Mouse (Mus musculus): Measurements from ENCODE around the gene Pdgfb.

The Pdgfb gene

GRCm38 (mm10) chr15:80034913-80035312 lies 20.1 kb upstream of the Pdgfb start:
- no peak for DNase-seq (ENCODE audit: low read depth, low spot score)

GRCm38 (mm10) chr15:80034366-80034765 lies 19.6 kb upstream of the Pdgfb start:
- DNase-seq (ENCODE audit: low read depth, low spot score): no peak

GRCm38 (mm10) chr15:80031133-80031532 lies 16.4 kb upstream of the Pdgfb start:
- peak; percentile 12 for DNase-seq (ENCODE audit: low read depth, low spot score)

- DNase-seq (ENCODE audit: low read depth, low spot score): peak; percentile 17
These were observed 15.6 kb upstream of the Pdgfb start for GRCm38 (mm10) chr15:80030399-80030798.

GRCm38 (mm10) chr15:80028862-80029261 lies 14.1 kb upstream of the Pdgfb start:
- DNase-seq (ENCODE audit: low read depth, low spot score): no peak

GRCm38 (mm10) chr15:80026689-80027353 lies 12.0 kb upstream of the Pdgfb start:
- no peak for DNase-seq (ENCODE audit: low read depth, low spot score)

- DNase-seq (ENCODE audit: low read depth, low spot score): no peak
These were observed 11.3 kb upstream of the Pdgfb start for GRCm38 (mm10) chr15:80026061-80026460.

GRCm38 (mm10) chr15:80025615-80026014 lies 10.8 kb upstream of the Pdgfb start:
- DNase-seq (ENCODE audit: low read depth, low spot score): no peak

- DNase-seq (ENCODE audit: low read depth, low spot score): no peak
These were observed 9.8 kb upstream of the Pdgfb start for GRCm38 (mm10) chr15:80024331-80025313.

- no peak for DNase-seq (ENCODE audit: low read depth, low spot score)
These were observed 5.7 kb upstream of the Pdgfb start for GRCm38 (mm10) chr15:80020516-80020915.

- no peak for DNase-seq (ENCODE audit: low read depth, low spot score)
These were observed 4.8 kb upstream of the Pdgfb start for GRCm38 (mm10) chr15:80019625-80020024.

- DNase-seq (ENCODE audit: low read depth, low spot score): no peak
These were observed 4.4 kb upstream of the Pdgfb start for GRCm38 (mm10) chr15:80019220-80019619.

GRCm38 (mm10) chr15:80016563-80017301 lies 2.0 kb upstream of the Pdgfb start:
- no peak for DNase-seq (ENCODE audit: low read depth, low spot score)

- no peak for DNase-seq (ENCODE audit: low read depth, low spot score)
These were observed 605 bp upstream of the Pdgfb start for GRCm38 (mm10) chr15:80015211-80015952.

- no peak for DNase-seq (ENCODE audit: low read depth, low spot score)
These were observed 801 bp downstream of the Pdgfb start for GRCm38 (mm10) chr15:80014031-80014320.

GRCm38 (mm10) chr15:80013256-80014030 lies 1.3 kb downstream of the Pdgfb start:
- DNase-seq (ENCODE audit: low read depth, low spot score): no peak

GRCm38 (mm10) chr15:80012527-80013201 lies 2.1 kb downstream of the Pdgfb start:
- no peak for DNase-seq (ENCODE audit: low read depth, low spot score)

- no peak for DNase-seq (ENCODE audit: low read depth, low spot score)
These were observed 2.8 kb downstream of the Pdgfb start for GRCm38 (mm10) chr15:80011778-80012526.

- DNase-seq (ENCODE audit: low read depth, low spot score): no peak
These were observed 3.6 kb downstream of the Pdgfb start for GRCm38 (mm10) chr15:80011194-80011593.
